Mouse (Mus musculus) lung, postnatal 25 days (tissue): ENCODE measurements at regions not wholly inside any gene's neighbourhood (a gene's known extent, or its start where the extent isn't known, plus 50 kb on each side); places are given as distances from the start of the nearest gene placed in this dataset.
"Not testable (repeated sequence)": the region's sequence is repeated elsewhere in the genome, so short reads cannot be mapped to it uniquely, and the experiment has no call there.

Experiments used
- DNase-seq: peaks from one replicate; pipeline ENCODE4 v3.0.0; 2022; ENCODE audit warnings: low spot score

GRCm38 (mm10) chr1:41887556-41887955 is 808.0 kb upstream of the Pou3f3 start:
- DNase-seq: no peak

DNA sequence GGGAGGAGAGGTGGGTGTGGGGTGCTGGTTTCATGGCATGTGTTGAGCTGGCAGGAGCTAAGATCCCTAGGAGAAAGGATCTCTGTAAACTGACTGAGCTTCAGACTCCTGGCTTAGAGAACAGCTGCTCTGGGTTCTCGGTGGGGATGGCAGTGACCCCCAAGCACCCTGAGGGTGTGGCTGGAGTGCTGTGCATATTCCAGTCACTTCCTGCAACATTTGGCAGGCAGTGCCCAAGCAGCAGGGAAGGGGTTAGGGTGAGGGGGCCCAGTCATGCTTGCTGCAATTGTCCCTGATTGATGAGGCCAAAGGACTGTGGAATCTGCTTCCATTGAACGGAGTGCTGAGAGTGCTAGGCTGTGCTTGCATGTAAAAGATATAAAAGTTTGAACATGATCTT is 807.4 kb upstream of the Pou3f3 start:
- no peak for DNase-seq

DNA sequence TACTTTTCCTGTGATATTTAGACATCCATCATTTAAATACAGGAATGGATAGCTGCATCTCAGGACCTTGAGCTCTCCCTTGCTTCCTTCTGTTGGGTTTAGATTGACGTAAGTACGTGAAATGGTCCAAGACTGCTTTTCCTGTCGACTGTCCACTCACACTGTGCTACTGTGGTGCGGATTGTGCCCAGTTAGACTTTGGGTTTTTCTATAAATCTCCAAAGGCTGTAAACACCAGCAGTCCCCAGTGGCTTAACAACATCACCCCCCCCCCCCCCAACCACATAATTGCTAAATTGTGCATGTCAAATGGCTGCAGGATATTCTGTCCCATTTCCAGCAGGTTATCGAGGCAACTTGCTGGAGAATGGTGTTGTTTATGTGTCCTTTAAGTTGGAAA is 806.6 kb upstream of the Pou3f3 start:
- DNase-seq: no peak

- no peak for DNase-seq
These were observed 805.6 kb upstream of the Pou3f3 start for GRCm38 (mm10) chr1:41889940-41890339.

DNA sequence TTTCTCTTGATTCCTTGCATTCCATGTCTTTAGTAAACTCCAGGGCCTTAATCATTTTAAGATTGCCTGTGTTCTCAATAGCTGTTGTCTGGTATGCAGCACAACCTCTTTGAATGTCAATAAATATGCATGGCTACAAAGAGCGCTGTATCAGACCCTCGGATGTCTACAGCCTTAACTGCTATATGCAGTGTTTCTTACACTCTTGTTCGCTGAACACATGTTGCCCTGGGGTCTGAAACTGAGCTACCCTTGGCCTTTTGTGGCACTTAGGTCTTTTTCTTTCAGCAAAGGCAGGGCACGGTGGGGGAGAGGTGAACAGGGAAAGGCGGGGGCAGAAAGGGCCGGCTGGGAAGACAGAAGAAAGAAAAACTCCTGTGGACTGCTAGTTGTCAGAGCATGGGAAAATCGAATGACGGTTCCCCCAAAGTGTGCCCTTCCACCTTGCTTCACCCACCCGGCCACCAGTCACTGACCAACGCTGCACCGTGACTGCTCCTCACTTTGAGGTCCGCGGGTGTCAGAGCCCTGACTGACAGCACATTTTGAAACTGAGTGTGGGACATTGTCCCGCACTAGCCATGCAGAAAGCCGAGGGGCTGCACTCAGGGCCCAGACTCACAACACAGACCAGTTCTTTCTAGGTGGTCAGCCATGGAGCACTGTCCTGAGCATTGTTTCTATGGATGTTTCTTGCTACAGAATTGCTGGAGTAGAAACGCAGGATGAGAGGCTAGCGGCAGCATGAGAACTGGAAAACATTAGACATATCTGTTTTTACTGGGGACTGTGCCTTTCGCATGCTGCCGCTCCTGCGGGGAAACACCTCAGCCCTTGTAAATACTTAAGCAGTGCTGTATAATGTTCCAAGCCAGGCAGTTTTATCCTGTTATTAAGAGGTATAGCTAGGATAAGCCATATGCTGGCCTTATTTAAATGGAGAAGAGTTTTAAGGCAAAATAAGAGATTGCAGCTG is 804.6 kb upstream of the Pou3f3 start:
- DNase-seq: no peak

- no peak for DNase-seq
These were observed 803.8 kb upstream of the Pou3f3 start for GRCm38 (mm10) chr1:41891730-41892129.

DNA sequence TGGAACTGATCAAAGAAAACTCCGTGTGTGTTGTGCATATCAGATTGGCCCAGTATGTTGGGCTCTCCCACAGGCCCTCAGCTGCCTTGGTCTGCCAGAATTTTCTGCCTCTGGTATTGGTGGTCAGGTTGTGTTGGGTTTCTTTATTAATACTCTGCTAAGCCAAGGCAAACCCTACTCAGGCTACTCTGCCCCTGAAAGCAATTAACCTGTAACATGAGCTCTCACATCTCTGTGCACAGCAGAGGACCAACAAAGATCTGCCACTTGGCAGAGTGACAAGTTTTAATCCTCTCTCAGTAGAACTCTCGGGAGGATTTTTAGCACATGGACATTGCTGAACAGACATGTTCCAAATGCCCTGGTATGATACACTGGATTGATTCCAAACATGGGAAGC is 803.2 kb upstream of the Pou3f3 start:
- DNase-seq: no peak

DNA sequence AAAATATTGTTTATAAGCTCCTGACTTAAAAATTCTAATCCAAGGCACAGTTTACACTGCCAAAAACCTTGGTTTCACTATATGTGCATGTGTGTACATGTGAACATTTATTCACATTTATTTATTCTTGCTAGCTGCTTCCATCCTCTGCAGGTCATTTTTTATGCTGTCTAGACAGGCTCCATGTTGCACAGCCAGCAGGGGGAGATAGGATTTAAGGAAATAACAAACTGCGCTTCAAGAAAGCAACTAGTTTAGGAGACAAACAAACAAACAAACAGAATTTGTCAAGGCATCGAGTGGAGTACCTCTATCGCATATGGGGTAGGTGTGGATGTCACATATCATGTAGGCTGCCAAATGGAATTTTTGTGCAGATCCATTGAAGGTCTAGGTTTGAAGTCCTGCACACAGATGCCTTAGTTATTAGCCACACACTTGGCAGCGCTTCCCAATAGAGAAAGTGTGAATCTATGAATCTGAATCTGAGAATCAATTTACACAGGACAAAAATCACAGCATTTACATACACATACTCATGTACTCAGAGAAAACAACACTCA is 797.7 kb upstream of the Pou3f3 start:
- no peak for DNase-seq

DNA sequence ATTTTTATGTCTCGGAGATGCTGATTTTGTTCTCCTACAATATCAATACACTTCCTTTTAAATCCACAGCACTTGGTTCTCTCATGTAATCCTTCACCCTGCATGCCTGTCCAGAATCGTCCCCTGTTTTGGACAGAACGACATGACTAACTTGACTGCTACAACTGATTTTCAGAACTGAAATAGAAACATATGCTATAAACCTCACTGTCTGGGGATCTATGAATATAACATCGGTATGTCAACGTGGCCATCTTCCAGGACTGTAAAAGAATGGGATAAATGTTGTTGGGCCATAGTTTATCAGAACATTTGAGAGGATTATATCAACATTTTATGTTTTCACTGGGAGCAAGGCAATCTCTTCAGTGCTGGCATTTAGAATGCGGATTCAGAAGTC is 795.2 kb upstream of the Pou3f3 start:
- DNase-seq: no peak

GRCm38 (mm10) chr1:41905971-41906370 is 789.6 kb upstream of the Pou3f3 start:
- no peak for DNase-seq

GRCm38 (mm10) chr1:41908001-41908807 is 787.4 kb upstream of the Pou3f3 start:
- DNase-seq: no peak

DNA sequence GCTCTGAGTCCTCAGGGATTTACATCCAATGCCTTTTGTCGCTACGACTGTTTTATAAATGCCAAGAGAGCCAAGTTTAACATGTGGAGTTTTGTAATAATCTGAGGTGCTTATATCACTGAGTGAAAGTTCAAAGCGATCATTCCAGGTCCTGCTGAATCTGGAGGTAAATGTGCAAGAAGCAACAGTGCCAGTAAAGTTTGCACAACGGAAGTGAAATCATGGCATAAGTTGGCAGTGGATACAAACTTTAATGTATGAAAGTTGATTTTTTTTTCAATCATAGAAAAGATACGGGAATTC is 786.8 kb upstream of the Pou3f3 start:
- DNase-seq: no peak

- no peak for DNase-seq
These were observed 785.8 kb upstream of the Pou3f3 start for GRCm38 (mm10) chr1:41909799-41910198.

DNA sequence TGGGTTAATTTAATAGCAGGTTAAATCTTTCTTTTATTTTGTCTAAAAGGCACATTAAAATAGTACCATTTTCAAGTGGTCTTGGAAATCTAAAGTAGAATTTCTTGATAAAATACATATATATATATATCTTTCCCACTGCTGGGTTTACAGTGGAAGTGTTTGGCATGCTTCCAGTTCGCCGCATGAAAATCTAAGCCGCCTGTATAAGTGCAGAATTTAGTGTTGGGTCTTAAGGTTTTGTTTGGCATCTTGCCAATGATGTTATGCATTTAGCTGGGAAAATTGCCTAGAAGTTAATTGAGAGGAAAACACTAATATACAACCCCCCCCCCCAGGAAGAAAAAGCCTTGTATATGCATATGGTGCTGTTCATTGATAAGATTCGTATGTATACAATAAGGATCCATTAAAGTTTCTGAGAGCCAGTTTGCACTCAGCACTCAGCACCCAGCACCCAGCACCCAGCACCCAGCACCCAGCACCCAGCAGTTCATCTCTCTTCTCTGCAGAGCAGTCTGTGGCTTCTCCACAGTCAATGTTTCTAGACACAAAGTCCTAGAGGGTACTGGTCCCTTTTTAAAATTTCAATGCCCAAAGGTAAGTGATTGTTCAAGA is 778.7 kb upstream of the Pou3f3 start:
- DNase-seq: no peak

- not testable (repeated sequence) for DNase-seq
These were observed 777.8 kb upstream of the Pou3f3 start for GRCm38 (mm10) chr1:41917807-41918206.

- DNase-seq: no peak
These were observed 776.9 kb upstream of the Pou3f3 start for GRCm38 (mm10) chr1:41918394-41919262.

DNA sequence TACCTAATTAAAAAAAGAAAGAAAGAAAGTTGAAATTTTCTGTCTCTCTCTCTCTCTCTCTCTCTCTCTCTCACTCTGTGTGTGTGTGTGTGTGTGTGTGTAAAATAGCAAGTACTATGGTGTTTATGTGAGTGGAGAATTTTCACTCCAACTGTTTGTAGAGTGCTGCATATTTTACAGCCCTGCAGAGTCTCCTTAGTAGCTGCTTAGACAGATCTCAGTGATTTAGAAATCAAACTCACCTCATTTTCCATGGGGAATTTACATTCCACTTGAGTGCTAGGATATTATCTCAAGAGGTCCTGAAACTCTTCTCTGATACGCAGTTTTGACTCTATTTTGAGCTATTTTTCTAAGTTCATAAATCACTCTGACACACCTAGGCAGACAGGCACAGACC is 761.8 kb upstream of the Pou3f3 start:
- no peak for DNase-seq

DNA sequence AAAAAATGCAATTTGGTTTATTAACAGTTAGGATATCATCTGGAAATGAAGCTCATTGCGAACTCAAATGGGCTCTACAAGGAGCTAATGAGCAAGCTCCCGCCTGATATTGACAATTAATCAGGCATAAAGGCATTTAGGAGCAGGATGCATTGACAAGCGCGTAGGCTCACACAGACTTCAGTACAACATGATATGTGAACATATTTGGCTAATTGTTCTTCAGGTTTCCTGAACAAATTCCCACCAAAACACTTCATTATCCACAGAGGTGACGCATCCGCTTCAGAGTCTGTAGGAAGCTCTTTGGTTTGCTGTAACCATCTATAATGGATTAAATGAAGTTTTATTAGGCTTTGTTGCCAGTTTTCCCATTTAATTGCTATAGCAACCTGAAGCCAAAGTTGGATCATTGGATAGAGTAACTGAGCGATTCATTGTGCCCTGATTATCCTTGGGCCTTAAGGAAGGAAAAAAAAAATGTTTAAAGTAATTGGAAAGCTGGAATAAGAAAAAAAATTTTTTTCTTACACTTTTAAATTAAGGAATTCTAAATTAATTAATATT is 759.6 kb upstream of the Pou3f3 start:
- no peak for DNase-seq

GRCm38 (mm10) chr1:41960982-41961381 is 734.6 kb upstream of the Pou3f3 start:
- DNase-seq: no peak

- no peak for DNase-seq
These were observed 714.0 kb upstream of the Pou3f3 start for GRCm38 (mm10) chr1:41981545-41981944.

GRCm38 (mm10) chr1:42006235-42006634 is 689.3 kb upstream of the Pou3f3 start:
- DNase-seq: no peak
